Mouse (Mus musculus) CH12.LX (cell line): ENCODE results near the gene Tecta. TPM values are rescaled to one million over a fixed set of nuclear protein-coding genes. Genes with fewer than 3 reads are reported as not detected.

Source experiments
- DNase-seq: peaks from one replicate; pipeline ENCODE4 v3.0.0-alpha.2; 2013; ENCODE audit errors: extremely low read depth
- H3K27ac ChIP-seq: 2 replicates; pipeline ENCODE4 v1.5.1; 2012; ENCODE audit warnings: low read depth, mild to moderate bottlenecking, control low read depth, moderate library complexity; ENCODE audit not compliant: insufficient read depth
- H3K27me3 ChIP-seq: replicated peaks from 2 replicates; pipeline ENCODE3; 2012; ENCODE audit warnings: inconsistent platforms
- H3K36me3 ChIP-seq, 2 experiments: replicated peaks in 1 of 2; 2 replicates each; pipeline versions ENCODE3 to v1.6.1; 2012; ENCODE audit warnings: inconsistent platforms in 1 of 2, low read length in 1 of 2, mild to moderate bottlenecking in 1 of 2, mixed read lengths in 1 of 2, moderate library complexity in 1 of 2; ENCODE audit not compliant: control insufficient read depth in 1 of 2, insufficient read depth in 1 of 2
- H3K4me1 ChIP-seq, 2 experiments: 2 replicates each; pipeline ENCODE4 v1.6.1; 2012; ENCODE audit warnings: inconsistent platforms in 1 of 2, moderate library complexity in 1 of 2; ENCODE audit not compliant: insufficient read depth in 2 of 2, control insufficient read depth in 1 of 2
- H3K4me2 ChIP-seq: 2 replicates; pipeline ENCODE4 v1.6.1; 2012; ENCODE audit warnings: low read depth, mild to moderate bottlenecking, control low read depth; ENCODE audit not compliant: poor library complexity, insufficient read depth, severe bottlenecking
- H3K4me3 ChIP-seq, 3 experiments: fragments of 150-350 bp in 1 of 3; sonication (generic) in 1 of 3; replicated peaks in 1 of 3; 2 replicates each; pipeline versions ENCODE3 to v1.5.1; 2011 to 2012; ENCODE audit warnings: low read depth in 2 of 3, low read length in 2 of 3, mild to moderate bottlenecking in 2 of 3, moderate library complexity in 2 of 3, control low read depth in 1 of 3, improper control_type of control experiment in 1 of 3, inconsistent platforms in 1 of 3, mixed read lengths in 1 of 3; ENCODE audit not compliant: poor library complexity in 1 of 3
- H3K79me2 ChIP-seq: replicated peaks from 2 replicates; pipeline ENCODE4 v1.6.1; 2012; ENCODE audit warnings: mild to moderate bottlenecking, moderate library complexity; ENCODE audit not compliant: control insufficient read depth, poor library complexity, insufficient read depth, severe bottlenecking; ENCODE audit errors: extremely low read depth
- H3K9ac ChIP-seq: 2 replicates; pipeline ENCODE4 v1.6.1; 2012; ENCODE audit warnings: low read depth, mild to moderate bottlenecking, control low read depth, moderate library complexity; ENCODE audit not compliant: insufficient read depth
- H3K9me3 ChIP-seq: replicated peaks from 2 replicates; pipeline ENCODE3; 2012; ENCODE audit warnings: low read length, inconsistent platforms, mixed read lengths
- BHLHE40 ChIP-seq: IDR thresholded peaks from 2 replicates; pipeline ENCODE4 v1.6.1; 2011; ENCODE audit warnings: mild to moderate bottlenecking, low read depth, low read length, improper control_type of control experiment
- CHD1 ChIP-seq: IDR thresholded peaks from 2 replicates; pipeline ENCODE4 v1.6.1; 2012; ENCODE audit warnings: low read depth, low read length, improper control_type of control experiment, inconsistent platforms
- CHD2 ChIP-seq: IDR thresholded peaks from 2 replicates; pipeline ENCODE4 v1.6.1; 2011; ENCODE audit warnings: low read length, improper control_type of control experiment
- ELF1 ChIP-seq: IDR thresholded peaks from 2 replicates; pipeline ENCODE4 v1.6.1; 2014; ENCODE audit warnings: low read depth, mild to moderate bottlenecking, inconsistent platforms, low read length, improper control_type of control experiment
- EP300 ChIP-seq: IDR thresholded peaks from 2 replicates; pipeline ENCODE4 v1.6.1; 2011; ENCODE audit warnings: low read length, improper control_type of control experiment
- ETS1 ChIP-seq: conservative IDR thresholded peaks from 2 replicates; pipeline ENCODE4 v1.6.1; 2012; ENCODE audit warnings: low read depth, mild to moderate bottlenecking, inconsistent platforms, low read length, improper control_type of control experiment, moderate library complexity
- GABPA ChIP-seq: IDR thresholded peaks from 2 replicates; pipeline ENCODE4 v1.6.1; 2012; ENCODE audit warnings: low read depth, low read length, improper control_type of control experiment, inconsistent platforms; ENCODE audit not compliant: insufficient replicate concordance
- HCFC1 ChIP-seq: IDR thresholded peaks from 2 replicates; pipeline ENCODE4 v1.6.1; 2012; ENCODE audit warnings: low read depth, mild to moderate bottlenecking, inconsistent platforms, low read length, improper control_type of control experiment
- JUN ChIP-seq: IDR thresholded peaks from 2 replicates; pipeline ENCODE4 v1.6.1; 2011; ENCODE audit warnings: low read depth, mild to moderate bottlenecking, low read length, improper control_type of control experiment, moderate library complexity; ENCODE audit not compliant: insufficient read depth
- JUND ChIP-seq: conservative IDR thresholded peaks from 2 replicates; pipeline ENCODE4 v1.6.1; 2011; ENCODE audit warnings: low read depth, low read length, improper control_type of control experiment
- MAFK ChIP-seq: IDR thresholded peaks from 2 replicates; pipeline ENCODE4 v1.6.1; 2011; ENCODE audit warnings: low read length, improper control_type of control experiment; ENCODE audit not compliant: insufficient replicate concordance
- MAX ChIP-seq: IDR thresholded peaks from 2 replicates; pipeline ENCODE4 v1.6.1; 2011; ENCODE audit warnings: low read length, improper control_type of control experiment
- MAZ ChIP-seq: IDR thresholded peaks from 2 replicates; pipeline ENCODE4 v1.6.1; 2012; ENCODE audit warnings: low read depth, mild to moderate bottlenecking, inconsistent platforms, low read length, improper control_type of control experiment, moderate library complexity
- MXI1 ChIP-seq: IDR thresholded peaks from 2 replicates; pipeline ENCODE4 v1.6.1; 2011; ENCODE audit warnings: mild to moderate bottlenecking, low read depth, low read length, improper control_type of control experiment
- MYC ChIP-seq: IDR thresholded peaks from 2 replicates; pipeline ENCODE4 v1.6.1; 2011; ENCODE audit warnings: low read depth, mild to moderate bottlenecking, improper control_type of control experiment, low read length
- PAX5 ChIP-seq: IDR thresholded peaks from 2 replicates; pipeline ENCODE4 v1.6.1; 2012; ENCODE audit warnings: low read length, inconsistent platforms, mixed read lengths
- POLR2A ChIP-seq: IDR thresholded peaks from 2 replicates; pipeline ENCODE4 v1.6.1; 2011; ENCODE audit warnings: low read depth, mild to moderate bottlenecking, improper control_type of control experiment, low read length
- POLR2AphosphoS2 ChIP-seq: IDR thresholded peaks from 2 replicates; pipeline ENCODE4 v1.6.1; 2011; ENCODE audit warnings: low read depth, low read length, improper control_type of control experiment
- RAD21 ChIP-seq: IDR thresholded peaks from 2 replicates; pipeline ENCODE4 v1.6.1; 2011; ENCODE audit warnings: low read depth, mild to moderate bottlenecking, low read length, improper control_type of control experiment, moderate library complexity
- RCOR1 ChIP-seq: conservative IDR thresholded peaks from 2 replicates; pipeline ENCODE4 v1.6.1; 2012; ENCODE audit warnings: low read depth, mild to moderate bottlenecking, inconsistent platforms, low read length, improper control_type of control experiment
- SIN3A ChIP-seq: IDR thresholded peaks from 2 replicates; pipeline ENCODE4 v1.6.1; 2012; ENCODE audit warnings: low read length, improper control_type of control experiment, inconsistent platforms
- SMC3 ChIP-seq: IDR thresholded peaks from 2 replicates; pipeline ENCODE4 v1.6.1; 2011; ENCODE audit warnings: low read depth, low read length, improper control_type of control experiment
- TBP ChIP-seq: conservative IDR thresholded peaks from 2 replicates; pipeline ENCODE4 v1.6.1; 2011; ENCODE audit warnings: low read depth, low read length, improper control_type of control experiment
- ZC3H11A ChIP-seq: IDR thresholded peaks from 2 replicates; pipeline ENCODE4 v1.6.1; 2012; ENCODE audit warnings: low read depth, mild to moderate bottlenecking, inconsistent platforms, low read length, improper control_type of control experiment
- ZMIZ1 ChIP-seq: IDR thresholded peaks from 2 replicates; pipeline ENCODE4 v1.6.1; 2012; ENCODE audit warnings: low read depth, mild to moderate bottlenecking, inconsistent platforms, low read length, improper control_type of control experiment
- dilution Hi-C: fragments of 300-500 bp; cut with MboI; formaldehyde crosslinking; loops from 2 replicates; pipeline ENCODE4 v1.14.3; 2020; ENCODE audit warnings: low sequenced_read_pairs; ENCODE audit not compliant: extremely low pct_unique_long_range_greater_than_20kb, extremely low pct_ligation_motif_present
- in situ Hi-C: fragments of 300-500 bp; cut with MboI; formaldehyde crosslinking; loops from 3 replicates; pipeline ENCODE4 v1.14.3; 2019; ENCODE audit warnings: low sequenced_read_pairs, low pct_ligation_motif_present, low pct_unique_long_range_greater_than_20kb, mixed read lengths
- polyA plus RNA-seq: library from polyadenylated mRNA; unstranded; fragments of >175 nt; gene quantifications from 2 replicates; pipeline ENCODE4 v1.2.1, GENCODE M21; 2012; ENCODE audit warnings: low read depth; ENCODE audit not compliant: insufficient read length
- total RNA-seq, 2 experiments: library from RNA; depleted of rRNA; stranded (reverse); fragments of 300-350 nt in 1 of 2; fragments of >200 nt in 1 of 2; gene quantifications; 2 replicates each; pipeline ENCODE4 v1.2.3; 2012 to 2014

Tecta gene
- total and polyA plus RNA-seq, 3 experiments, result 0.04 to 0.09 TPM; not detected in 1

DNA sequence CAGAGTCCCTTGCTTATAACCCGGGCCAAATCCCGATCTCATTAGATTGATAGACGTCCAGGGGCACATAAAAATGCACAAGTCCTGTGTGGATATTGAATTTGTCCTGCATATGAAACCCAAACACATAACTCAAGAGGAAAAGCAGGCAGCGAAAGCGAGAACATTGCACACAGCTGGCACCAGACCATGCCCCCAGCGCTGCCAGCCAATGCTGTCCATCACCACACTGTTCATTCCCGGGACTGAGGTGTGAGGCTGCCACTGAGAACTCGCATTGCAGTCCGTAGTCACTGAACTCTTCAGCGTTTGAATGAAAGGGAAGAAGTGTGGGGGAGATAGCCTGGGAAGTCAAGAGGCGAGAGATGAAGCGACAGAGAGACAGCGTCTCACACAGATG is 14.1 kb downstream of the Tecta start:
- no peaks in the 10 kb centered on the region for H3K36me3 ChIP-seq
- H3K27ac ChIP-seq, result no peak overlapping the region
- dilution Hi-C loops, result no loop called here
- H3K9ac ChIP-seq, result no peak overlapping the region
- H3K9me3 ChIP-seq, result no peaks in the 10 kb centered on the region
- H3K4me3 ChIP-seq, result no peak overlapping the region
- no peak for DNase-seq
- no peaks in the 10 kb centered on the region for H3K79me2 ChIP-seq
- H3K4me2 ChIP-seq, result no peak overlapping the region
- H3K27me3 ChIP-seq, result peaks cover 1% of the 10 kb centered on the region
- peaks cover 3 to 11% of the 10 kb centered on the region in 2 experiments; a peak in 3 of 4 replicates for H3K4me1 ChIP-seq
- TF ChIP-seq ZC3H11A (no peak), JUND (no peak), MXI1 (no peak), SIN3A (no peak), JUN (no peak), RCOR1 (no peak), EP300 (no peak), MYC (no peak), HCFC1 (no peak), GABPA (no peak), ETS1 (no peak)
- in situ Hi-C loops, result loop anchor here (25.0 kb wide), 1 partner anchor 402 kb away; no protein-coding TSS in a partner anchor

DNA sequence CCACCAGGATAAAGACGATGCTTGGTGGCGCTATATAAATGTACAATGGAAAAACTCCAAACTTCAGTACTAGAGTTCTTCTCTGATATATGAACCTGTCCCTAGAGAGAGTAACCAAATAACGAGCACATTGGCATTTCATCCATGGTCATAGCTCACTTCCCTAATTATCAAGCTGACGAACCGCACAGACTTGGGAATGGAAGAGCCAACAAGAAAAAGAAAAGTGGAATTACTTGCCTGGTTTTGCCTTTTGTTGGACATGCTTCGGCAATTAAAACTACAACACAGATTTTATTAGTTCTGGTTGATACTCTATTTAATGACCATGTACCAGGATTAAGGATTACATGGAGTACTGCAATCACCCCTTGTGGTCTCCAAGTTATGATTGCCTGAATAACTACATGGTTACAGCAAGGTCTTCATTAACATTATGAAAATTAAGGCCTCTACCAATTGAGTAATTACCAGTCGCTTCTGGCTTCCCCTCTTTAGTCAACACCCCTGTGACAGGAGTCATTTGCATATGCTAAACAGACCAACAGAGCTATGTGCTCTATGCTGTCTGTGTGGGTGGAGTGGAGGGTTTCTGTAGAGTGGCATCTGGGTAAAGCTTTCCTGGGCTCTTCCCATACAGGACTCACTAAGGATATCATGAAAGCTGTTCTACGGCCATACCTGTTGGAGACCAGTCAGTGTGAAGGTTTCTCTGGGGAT is 16.9 kb downstream of the Tecta start:
- in situ Hi-C loops, result loop anchor here (25.0 kb wide), 1 partner anchor 405 kb away; no protein-coding TSS in a partner anchor
- no peak overlapping the region for H3K9ac ChIP-seq
- no peak overlapping the region for H3K4me3 ChIP-seq
- TF ChIP-seq POLR2A (no peak), ZMIZ1 (no peak), BHLHE40 (no peak), SIN3A (no peak), MXI1 (no peak), RCOR1 (no peak), CHD1 (no peak), PAX5 (no peak), MAX (no peak), POLR2AphosphoS2 (no peak), MAFK (no peak), ELF1 (no peak), ZC3H11A (no peak), RAD21 (no peak), CHD2 (no peak), TBP (no peak), MAZ (no peak), SMC3 (no peak)
- peak; percentile 9 for DNase-seq
- peaks cover 1% of the 10 kb centered on the region for H3K27me3 ChIP-seq
- no peaks in the 10 kb centered on the region for H3K79me2 ChIP-seq
- H3K36me3 ChIP-seq, result no peaks in the 10 kb centered on the region
- H3K4me2 ChIP-seq, result no peak overlapping the region
- peaks cover 3% of the 10 kb centered on the region for H3K9me3 ChIP-seq
- H3K4me1 ChIP-seq, result peaks cover 3 to 6% of the 10 kb centered on the region in 2 experiments; a peak in 2 of 4 replicates
- no peak overlapping the region for H3K27ac ChIP-seq
- dilution Hi-C loops, result no loop called here
